Mouse (Mus musculus): ENCODE data around the gene Abca13. TPM values are rescaled to one million over a fixed set of nuclear protein-coding genes. Genes with fewer than 3 reads are reported as not detected.
"Not testable (repeated sequence)": the region's sequence is repeated elsewhere in the genome, so short reads cannot be mapped to it uniquely, and the experiment has no call there.

Gene Abca13
- polyA plus RNA-seq, 1 experiment: 0.15 TPM

GRCm38 (mm10) chr11:9213580-9213979 is 21.8 kb downstream of the Abca13 start:
- WGBS: 90% methylated on average over 9 of the region's 9 CpGs
- Histone ChIP-seq H3K36me3 (ENCODE audit: control insufficient read depth, insufficient read depth, low read length) (no peaks in the 10 kb centered on the region), H3K27me3 (ENCODE audit: control insufficient read depth, insufficient read depth, low read length) (no peaks in the 10 kb centered on the region), H3K4me1 (replicated peaks; ENCODE audit: control insufficient read depth, insufficient read depth, low read length) (no peaks in the 10 kb centered on the region), H3K4me3 (ENCODE audit: control insufficient read depth, insufficient read depth, low read length) (no peak overlapping the region), H3K27ac (ENCODE audit: control insufficient read depth, insufficient read depth, low read length) (no peak overlapping the region)
- TF ChIP-seq CTCF (IDR thresholded peaks at IDR 0.05; ENCODE audit: borderline replicate concordance, control insufficient read depth, extremely low read depth, insufficient read depth, low read length, poor library complexity): no peak
- no peak for TF ChIP-seq POLR2A (IDR thresholded peaks at IDR 0.05; ENCODE audit: control insufficient read depth, extremely low read depth, insufficient read depth, low read length, poor library complexity)
- no peak for DNase-seq

- no peak for DNase-seq
- H3K27me3 ChIP-seq (ENCODE audit: control insufficient read depth, insufficient read depth, low read length): no peaks in the 10 kb centered on the region
- H3K4me1 ChIP-seq (replicated peaks; ENCODE audit: control insufficient read depth, insufficient read depth, low read length): no peaks in the 10 kb centered on the region
- TF ChIP-seq CTCF (IDR thresholded peaks at IDR 0.05; ENCODE audit: borderline replicate concordance, control insufficient read depth, extremely low read depth, insufficient read depth, low read length, poor library complexity): no peak
- TF ChIP-seq POLR2A (IDR thresholded peaks at IDR 0.05; ENCODE audit: control insufficient read depth, extremely low read depth, insufficient read depth, low read length, poor library complexity): no peak
- no peaks in the 10 kb centered on the region for H3K36me3 ChIP-seq (ENCODE audit: control insufficient read depth, insufficient read depth, low read length)
- H3K4me3 ChIP-seq (ENCODE audit: control insufficient read depth, insufficient read depth, low read length): no peak overlapping the region
- 64% methylated on average over 4 of the region's 4 CpGs for WGBS
- no peak overlapping the region for H3K27ac ChIP-seq (ENCODE audit: control insufficient read depth, insufficient read depth, low read length)
Observed at GRCm38 (mm10) chr11:9216252-9216651, 24.5 kb downstream of the Abca13 start.

- DNase-seq: no peak
- no peaks in the 10 kb centered on the region for H3K36me3 ChIP-seq (ENCODE audit: control insufficient read depth, insufficient read depth, low read length)
- no peak overlapping the region for H3K4me3 ChIP-seq (ENCODE audit: control insufficient read depth, insufficient read depth, low read length)
- H3K27me3 ChIP-seq (ENCODE audit: control insufficient read depth, insufficient read depth, low read length): no peaks in the 10 kb centered on the region
- TF ChIP-seq POLR2A (IDR thresholded peaks at IDR 0.05; ENCODE audit: control insufficient read depth, extremely low read depth, insufficient read depth, low read length, poor library complexity) (no peak), CTCF (IDR thresholded peaks at IDR 0.05; ENCODE audit: borderline replicate concordance, control insufficient read depth, extremely low read depth, insufficient read depth, low read length, poor library complexity) (no peak)
- H3K27ac ChIP-seq (ENCODE audit: control insufficient read depth, insufficient read depth, low read length): no peak overlapping the region
- no peaks in the 10 kb centered on the region for H3K4me1 ChIP-seq (replicated peaks; ENCODE audit: control insufficient read depth, insufficient read depth, low read length)
- WGBS: 90% methylated on average over 3 of the region's 3 CpGs
Observed at GRCm38 (mm10) chr11:9220501-9220900, 28.8 kb downstream of the Abca13 start.

GRCm38 (mm10) chr11:9221646-9222045 is 29.9 kb downstream of the Abca13 start:
- Histone ChIP-seq H3K4me3 (ENCODE audit: control insufficient read depth, insufficient read depth, low read length) (no peak overlapping the region), H3K36me3 (ENCODE audit: control insufficient read depth, insufficient read depth, low read length) (no peaks in the 10 kb centered on the region), H3K27ac (ENCODE audit: control insufficient read depth, insufficient read depth, low read length) (no peak overlapping the region), H3K27me3 (ENCODE audit: control insufficient read depth, insufficient read depth, low read length) (no peaks in the 10 kb centered on the region), H3K4me1 (replicated peaks; ENCODE audit: control insufficient read depth, insufficient read depth, low read length) (no peaks in the 10 kb centered on the region)
- DNase-seq: no peak
- TF ChIP-seq CTCF (IDR thresholded peaks at IDR 0.05; ENCODE audit: borderline replicate concordance, control insufficient read depth, extremely low read depth, insufficient read depth, low read length, poor library complexity) (no peak), POLR2A (IDR thresholded peaks at IDR 0.05; ENCODE audit: control insufficient read depth, extremely low read depth, insufficient read depth, low read length, poor library complexity) (no peak)
- 100% methylated on average over 1 of the region's 1 CpGs for WGBS

GRCm38 (mm10) chr11:9226399-9226798 is 34.7 kb downstream of the Abca13 start:
- TF ChIP-seq POLR2A (IDR thresholded peaks at IDR 0.05; ENCODE audit: control insufficient read depth, extremely low read depth, insufficient read depth, low read length, poor library complexity) (no peak), CTCF (IDR thresholded peaks at IDR 0.05; ENCODE audit: borderline replicate concordance, control insufficient read depth, extremely low read depth, insufficient read depth, low read length, poor library complexity) (no peak)
- 53% methylated on average over 4 of the region's 4 CpGs for WGBS

GRCm38 (mm10) chr11:9249627-9250026 is 57.9 kb downstream of the Abca13 start:
- not testable (repeated sequence) for H3K36me3 ChIP-seq (ENCODE audit: control insufficient read depth, insufficient read depth, low read length); H3K4me1 ChIP-seq (replicated peaks; ENCODE audit: control insufficient read depth, insufficient read depth, low read length); H3K27ac ChIP-seq (ENCODE audit: control insufficient read depth, insufficient read depth, low read length); H3K4me3 ChIP-seq (ENCODE audit: control insufficient read depth, insufficient read depth, low read length); H3K27me3 ChIP-seq (ENCODE audit: control insufficient read depth, insufficient read depth, low read length); DNase-seq
- WGBS: 82% methylated on average over 5 of the region's 5 CpGs

More at GRCm38 (mm10) chr11:9226399-9226798, 34.7 kb downstream of the Abca13 start:
- Histone ChIP-seq H3K27me3 (ENCODE audit: control insufficient read depth, insufficient read depth, low read length) (no peaks in the 10 kb centered on the region), H3K4me3 (ENCODE audit: control insufficient read depth, insufficient read depth, low read length) (no peak overlapping the region), H3K4me1 (replicated peaks; ENCODE audit: control insufficient read depth, insufficient read depth, low read length) (no peaks in the 10 kb centered on the region), H3K36me3 (ENCODE audit: control insufficient read depth, insufficient read depth, low read length) (no peaks in the 10 kb centered on the region), H3K27ac (ENCODE audit: control insufficient read depth, insufficient read depth, low read length) (no peak overlapping the region)
- DNase-seq: no peak

GRCm38 (mm10) chr11:9263072-9263471 is 71.3 kb downstream of the Abca13 start:
- not testable (repeated sequence) for H3K36me3 ChIP-seq (ENCODE audit: control insufficient read depth, insufficient read depth, low read length); H3K4me1 ChIP-seq (replicated peaks; ENCODE audit: control insufficient read depth, insufficient read depth, low read length); H3K27me3 ChIP-seq (ENCODE audit: control insufficient read depth, insufficient read depth, low read length); H3K27ac ChIP-seq (ENCODE audit: control insufficient read depth, insufficient read depth, low read length); H3K4me3 ChIP-seq (ENCODE audit: control insufficient read depth, insufficient read depth, low read length); DNase-seq
- 86% methylated on average over 3 of the region's 3 CpGs for WGBS

All from thymus, adult 2 months (tissue).